Mouse (Mus musculus): Measurements from ENCODE around the gene Cryab.
A peak's percentile ranks its signal among the peaks of the same experiment; 100 is the strongest.

The Cryab gene

DNA sequence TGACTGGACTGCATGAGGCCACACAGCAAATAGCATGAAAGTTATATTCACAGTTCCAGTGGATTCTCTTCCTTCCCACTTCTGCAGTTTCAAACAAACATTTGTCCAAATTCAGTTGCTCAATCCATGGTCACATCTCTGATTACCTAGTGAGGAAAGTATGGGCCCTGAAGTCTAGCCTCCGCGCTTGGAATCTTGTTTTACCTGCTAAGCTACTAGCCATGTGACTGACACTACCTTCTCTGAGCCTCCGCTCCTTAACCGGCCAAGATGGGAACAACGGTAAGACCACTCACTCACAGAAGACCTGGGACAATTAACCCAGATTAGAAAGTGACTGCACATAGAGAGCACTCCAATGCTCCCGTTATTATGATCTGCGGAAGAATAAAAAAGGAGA is 5.3 kb upstream of the Cryab start:
- no peak for DNase-seq

DNA sequence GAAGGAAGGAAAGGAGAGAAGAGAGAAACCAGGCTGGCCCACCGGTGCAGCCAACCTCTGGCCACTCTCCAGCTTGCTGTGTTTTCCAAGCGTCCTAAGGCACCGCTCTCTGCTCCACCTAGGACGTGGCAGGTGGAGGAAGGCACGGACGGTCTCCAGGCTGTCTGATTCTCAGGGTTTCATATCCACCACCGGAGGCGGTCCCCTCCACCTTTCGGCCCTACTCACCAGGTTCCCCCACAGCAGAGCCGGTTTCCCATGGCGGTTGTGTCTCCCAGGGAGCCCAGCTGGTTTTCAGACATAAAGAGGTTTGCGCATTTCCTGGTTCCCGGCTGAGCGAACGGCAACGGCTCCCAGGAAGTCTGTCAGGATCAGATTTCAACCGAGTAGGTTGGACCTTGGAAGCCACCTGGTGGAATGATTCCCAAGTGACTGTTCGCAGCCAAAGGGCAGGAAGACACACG is 4.9 kb upstream of the Cryab start, which contains the start of gene 2310030G06Rik:
Gene 2310030G06Rik, minus strand, starts transcription at position 323 of the 464 bp plus-strand sequence.
- DNase-seq = no peak

DNA sequence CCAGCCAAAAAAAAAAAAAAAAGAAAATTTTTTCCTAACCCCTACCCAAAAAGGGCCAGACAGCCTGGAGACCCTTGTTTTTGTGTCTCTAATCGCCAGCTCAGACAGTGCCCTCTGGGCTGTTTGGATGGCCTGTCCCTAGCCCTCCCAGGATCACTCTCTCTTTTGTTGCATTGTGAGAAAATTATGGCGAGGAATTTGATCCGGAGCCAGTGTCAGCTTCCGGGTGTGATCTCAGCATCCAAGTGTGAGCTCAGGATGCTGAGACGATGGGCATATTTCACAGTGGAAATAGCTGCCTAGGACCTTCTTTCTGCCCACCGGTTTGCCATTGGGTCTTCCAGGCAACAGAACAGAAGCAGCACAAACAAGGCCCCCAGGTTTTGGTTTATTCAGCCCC is 419 bp upstream of the Cryab start:
- no peak for DNase-seq

DNA sequence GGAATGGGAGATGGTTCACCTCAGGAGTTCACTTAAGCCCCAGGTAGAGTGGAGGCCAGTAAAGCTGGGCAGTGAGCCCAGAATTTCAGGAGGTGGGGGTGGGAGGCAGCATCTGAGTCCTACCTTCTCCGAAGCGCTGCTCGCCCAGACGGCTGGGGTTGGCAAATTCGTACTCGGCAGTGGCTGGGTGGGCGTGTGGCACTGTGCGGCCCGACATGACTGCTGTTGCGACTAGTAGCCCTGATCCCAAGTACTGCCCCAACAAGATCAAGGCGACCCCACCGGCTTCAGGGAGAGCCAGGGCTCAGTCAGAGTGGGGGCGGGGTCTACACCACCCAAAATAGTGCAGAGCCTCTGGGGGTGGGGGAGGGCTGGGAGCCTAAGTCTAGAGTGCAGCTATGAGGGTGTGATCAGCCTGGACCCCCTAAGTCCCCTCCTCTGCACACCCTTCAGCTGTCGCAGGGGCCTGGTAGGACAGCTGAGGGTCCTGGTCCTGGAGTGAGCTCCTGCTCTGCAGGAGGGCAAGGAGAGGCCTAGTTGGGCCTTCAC is 1.0 kb downstream of the Cryab start, which contains the start of gene Hspb2:
Gene Hspb2, minus strand, starts transcription at position 301 of the 549 bp plus-strand sequence.
- DNase-seq = no peak

DNA sequence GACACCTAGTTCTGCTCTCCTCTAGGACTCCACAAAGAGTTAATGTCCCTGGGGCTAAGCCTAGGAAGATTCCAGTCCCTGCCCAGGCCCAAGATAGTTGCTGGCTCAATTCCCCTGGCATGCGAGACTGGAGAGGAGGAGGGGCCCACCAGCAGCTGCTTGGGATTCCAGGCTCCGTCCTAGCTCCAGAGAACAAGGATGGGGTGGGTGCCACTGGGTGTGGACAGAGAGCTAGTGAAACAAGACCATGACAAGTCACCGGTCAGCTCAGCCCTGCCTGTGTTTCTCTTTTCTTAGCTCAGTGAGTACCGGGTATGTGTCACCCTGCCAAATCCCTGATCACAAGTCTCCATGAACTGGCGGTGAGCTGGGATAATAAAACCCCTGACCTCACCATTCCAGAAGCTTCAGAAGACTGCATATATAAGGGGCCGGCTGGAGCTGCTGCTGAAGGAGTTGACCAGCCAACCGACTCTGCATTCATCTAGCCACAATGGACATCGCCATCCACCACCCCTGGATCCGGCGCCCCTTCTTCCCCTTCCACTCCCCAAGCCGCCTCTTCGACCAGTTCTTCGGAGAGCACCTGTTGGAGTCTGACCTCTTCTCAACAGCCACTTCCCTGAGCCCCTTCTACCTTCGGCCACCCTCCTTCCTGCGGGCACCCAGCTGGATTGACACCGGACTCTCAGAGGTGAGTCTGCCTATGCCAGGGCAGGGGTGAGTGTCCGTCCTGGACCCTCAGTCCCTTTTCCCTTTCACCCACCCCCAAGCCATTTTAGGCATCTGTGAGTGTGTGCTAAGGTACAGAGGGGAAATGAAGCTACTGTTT is 1.9 kb downstream of the Cryab start:
- no peak for DNase-seq

DNA sequence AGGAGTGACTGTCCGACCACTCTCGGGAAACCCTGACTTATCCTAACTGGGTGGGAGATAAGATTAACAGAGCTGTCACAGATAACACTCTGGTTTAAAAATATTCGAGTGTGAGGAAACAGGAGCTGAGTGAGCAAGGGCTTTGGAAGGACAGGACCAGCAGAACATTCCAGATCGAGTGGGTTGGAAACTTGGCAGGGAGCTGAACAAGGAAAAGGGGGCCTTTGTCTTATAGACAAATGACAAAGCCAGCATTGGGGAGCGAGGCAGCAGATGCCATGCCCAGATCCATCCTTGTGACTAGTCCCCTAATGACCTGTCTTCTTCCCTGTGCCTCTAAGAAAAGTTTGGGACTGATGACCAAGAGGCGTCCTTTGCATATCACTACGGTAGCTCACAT is 2.8 kb downstream of the Cryab start:
- DNase-seq = no peak

DNA sequence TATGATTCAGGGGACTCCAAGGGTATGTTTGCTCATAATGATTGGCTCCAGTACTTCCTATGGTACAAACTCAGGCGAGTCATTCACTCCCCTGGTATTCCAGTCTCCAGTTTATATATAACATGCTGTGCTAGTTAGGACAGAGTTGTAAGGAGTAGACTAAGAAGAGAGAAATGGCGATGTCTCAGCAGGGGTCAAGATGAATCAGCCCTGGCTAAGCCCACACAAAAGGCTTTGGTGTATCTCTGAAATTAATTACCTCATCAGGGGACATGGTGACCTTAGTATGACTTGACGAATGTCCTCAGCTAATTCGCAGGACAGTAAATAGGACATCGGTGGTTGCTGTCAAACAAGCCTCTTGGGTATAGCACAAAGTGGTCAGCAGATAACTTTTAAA is 5.6 kb downstream of the Cryab start:
- DNase-seq = no peak

DNA sequence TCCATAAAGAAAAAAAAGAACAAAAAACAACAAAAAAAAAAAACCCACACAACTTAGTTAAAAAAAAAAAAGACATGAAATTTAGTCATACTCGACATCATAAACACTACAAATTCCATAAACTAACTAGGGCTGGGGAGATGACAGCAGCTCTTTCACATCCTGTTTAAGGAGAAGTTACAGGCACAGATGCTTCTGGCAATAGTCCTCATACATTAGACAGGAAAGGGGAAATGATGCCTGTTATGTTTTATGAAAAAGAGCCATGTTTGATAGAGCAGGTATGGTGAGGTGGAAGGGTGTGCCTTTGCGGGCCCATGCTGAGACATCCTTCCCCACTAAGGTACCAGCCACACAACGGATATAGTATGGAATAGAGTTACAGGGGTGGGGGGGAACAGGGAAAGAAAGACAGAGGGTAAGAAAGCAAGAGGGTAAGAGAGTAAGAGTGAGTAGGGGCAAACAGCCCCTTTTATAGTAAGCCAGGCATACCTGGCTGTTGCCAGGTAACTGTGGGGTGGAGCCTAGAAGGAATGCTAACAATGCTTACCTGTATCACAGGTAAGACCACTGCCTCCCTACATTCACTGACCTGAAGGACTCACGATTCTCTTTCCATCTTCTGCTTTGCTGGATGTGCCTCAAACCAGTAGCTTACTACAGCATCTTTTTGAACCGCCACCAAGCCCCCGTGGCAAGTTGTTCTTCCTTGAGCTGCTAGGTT is 10.6 kb downstream of the Cryab start:
- DNase-seq = no peak

DNA sequence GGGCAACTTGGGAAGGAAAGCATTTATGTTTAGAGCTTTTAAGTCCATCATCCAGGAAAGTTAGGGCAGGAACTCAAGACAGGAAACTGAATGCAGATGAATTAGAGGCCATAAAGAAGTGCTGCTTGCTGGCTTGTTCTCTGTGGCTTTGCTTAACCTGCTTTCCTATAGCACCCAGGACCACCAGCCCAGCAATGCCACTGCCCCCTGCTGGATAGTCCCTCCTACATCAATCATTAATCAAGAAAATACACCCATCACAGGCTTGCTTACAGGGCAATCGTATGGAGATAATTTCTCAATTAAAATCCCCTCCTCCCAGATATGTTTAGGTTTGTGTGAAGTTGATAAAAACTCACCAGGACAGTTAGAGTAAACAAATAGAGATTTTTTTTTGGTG is 12.2 kb downstream of the Cryab start:
- peak; percentile 32 to 51 for DNase-seq

DNA sequence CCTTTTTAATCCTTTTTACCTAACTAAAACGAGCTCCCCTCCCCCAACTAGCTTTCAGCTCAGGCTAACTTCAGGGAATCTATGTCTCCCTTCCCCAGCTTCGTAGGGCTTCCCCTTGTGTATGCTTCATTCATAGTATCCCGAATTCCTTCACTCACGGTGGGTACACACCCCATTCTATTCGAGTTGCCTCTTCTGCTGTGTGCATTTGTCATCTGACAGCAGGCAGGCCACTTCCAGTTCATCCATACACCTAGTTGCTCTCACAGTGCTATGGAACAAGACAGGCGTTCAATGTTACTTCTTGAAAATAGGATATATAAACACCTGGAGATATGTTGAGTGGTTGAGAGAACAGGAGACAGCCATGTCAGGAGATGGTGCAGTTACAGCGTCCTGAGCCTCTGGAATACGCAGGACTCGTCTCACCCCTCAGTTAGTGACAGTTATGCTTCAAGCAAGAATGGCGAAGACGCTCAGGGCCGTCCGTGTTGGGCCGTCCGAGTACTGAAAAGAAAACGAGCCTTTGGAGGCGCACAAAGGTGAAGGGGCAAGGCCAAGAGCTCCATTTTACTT is 16.5 kb downstream of the Cryab start:
- no peak for DNase-seq

DNA sequence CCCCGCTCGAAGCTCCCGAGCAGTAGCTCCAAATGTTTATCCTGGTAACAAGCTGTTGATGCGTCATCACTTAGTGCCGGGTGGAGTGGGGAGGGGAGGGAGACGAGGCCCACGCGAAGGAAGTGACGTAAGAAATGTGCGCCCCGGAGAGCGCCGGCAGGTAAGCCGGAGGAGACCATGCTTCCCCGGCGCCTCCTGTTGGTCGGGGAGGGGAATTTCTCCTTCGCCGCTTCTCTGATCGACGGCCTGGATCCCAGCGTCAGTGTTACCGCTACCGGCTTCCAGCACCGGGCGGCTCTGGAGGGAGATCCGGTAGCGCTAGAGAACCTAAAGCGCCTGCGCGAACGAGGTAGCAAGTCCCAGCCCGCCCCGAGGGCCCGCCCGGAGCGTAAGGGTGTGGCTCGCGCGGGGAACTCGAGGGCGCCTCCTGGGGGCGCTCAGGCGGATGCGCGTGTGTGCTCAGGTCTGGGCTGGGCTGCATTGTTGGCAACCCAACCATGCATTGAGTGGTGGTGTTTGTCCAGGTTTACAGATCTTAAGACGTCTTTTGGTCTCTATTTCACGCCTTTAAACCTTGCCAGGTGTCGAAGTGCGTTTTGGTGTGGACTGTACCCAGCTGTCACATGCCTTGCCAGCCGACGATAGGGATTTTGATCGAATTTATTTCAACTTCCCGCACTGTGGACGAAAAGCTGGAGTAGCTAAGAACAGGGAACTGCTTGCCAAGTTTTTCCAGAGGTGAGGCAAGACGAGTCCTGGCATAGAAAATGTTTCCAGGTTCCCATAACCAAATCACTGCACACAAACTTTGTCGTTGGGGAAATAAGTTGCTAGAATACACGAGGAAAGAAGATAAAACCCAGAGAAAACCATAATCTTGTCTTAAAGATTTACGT is 17.2 kb downstream of the Cryab start, which contains the start of gene Fdxacb1:
Gene Fdxacb1, plus strand, starts transcription at position 130 of the 896 bp plus-strand sequence.
- peak; percentile 98 for DNase-seq

DNA sequence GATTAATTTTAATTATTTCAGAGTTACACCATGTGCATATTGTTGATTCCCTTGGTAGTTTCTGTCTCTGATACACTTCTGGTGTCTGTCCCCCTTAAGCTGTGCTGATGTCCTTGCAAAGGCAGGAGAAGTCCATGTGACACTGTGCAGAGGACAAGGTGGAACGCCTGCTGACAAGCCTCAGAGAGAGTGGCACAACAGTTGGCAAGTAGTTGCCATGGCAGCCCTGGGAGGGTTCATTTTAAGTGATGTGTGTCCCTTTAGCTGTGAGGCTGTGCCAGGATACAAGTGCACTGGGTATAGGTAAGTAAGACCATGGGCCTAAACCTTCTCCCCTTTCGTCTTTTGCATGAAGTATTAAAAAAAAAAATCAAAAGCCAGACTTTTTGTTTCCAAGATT is 18.9 kb downstream of the Cryab start:
- no peak for DNase-seq

DNA sequence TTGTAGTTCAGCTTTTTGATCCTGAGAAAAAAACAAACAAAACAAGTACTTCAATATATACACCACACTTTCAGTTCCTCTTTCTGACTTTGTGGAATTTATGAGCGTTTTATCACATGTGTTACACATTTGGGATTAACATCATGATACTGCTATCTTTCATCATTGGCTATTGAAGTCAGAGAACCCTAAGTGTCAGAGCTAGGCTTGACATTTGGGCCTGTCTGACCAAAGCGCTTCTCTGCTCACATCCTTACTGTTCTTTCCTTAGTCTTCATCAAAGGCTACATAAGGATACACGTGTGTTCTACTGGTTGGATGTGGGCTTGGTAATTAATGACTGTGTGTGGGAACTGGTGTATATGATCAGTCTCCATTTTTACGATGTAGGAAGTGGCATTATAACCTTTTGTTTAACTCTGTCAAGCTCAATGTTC is 22.9 kb downstream of the Cryab start:
- DNase-seq = peak; percentile 50 to 55

DNA sequence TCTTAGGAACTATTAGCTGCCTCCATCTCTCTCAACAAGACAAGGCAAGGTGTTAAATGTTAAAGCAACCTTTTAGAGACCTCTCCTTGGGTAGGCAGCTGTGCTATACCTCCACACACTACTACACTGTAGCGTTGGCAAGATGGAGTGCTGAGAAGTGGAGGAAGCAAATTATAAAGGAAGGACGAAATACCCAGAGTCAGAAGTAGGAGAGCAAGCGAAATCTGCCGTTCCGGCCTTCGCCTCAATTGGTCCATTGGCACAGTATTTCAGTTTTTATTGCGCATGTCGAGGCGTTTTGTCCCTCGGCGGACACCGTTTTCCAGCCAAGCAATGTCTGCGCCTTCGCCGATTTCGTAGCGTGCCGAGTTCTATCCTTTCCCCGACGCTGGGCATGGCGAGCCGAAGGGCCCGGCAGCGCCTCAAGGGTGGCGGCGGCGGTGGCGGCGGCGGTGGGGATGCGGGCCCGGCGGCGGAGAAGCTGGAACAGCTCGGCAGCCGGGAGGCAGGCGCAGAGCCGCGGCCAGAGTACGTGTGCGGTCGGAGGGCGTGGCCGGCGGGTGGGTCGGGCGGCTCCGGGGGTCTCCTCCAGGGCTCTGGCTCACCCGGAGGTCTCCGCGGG is 24.0 kb downstream of the Cryab start, which contains the start of the genes Alg9 and 1110032A03Rik:
Gene Alg9, plus strand, starts transcription at position 29 of the 622 bp plus-strand sequence.
Gene 1110032A03Rik, minus strand, starts transcription at position 530 of the 622 bp plus-strand sequence.
- peak; percentile 80 to 81 for DNase-seq

DNA sequence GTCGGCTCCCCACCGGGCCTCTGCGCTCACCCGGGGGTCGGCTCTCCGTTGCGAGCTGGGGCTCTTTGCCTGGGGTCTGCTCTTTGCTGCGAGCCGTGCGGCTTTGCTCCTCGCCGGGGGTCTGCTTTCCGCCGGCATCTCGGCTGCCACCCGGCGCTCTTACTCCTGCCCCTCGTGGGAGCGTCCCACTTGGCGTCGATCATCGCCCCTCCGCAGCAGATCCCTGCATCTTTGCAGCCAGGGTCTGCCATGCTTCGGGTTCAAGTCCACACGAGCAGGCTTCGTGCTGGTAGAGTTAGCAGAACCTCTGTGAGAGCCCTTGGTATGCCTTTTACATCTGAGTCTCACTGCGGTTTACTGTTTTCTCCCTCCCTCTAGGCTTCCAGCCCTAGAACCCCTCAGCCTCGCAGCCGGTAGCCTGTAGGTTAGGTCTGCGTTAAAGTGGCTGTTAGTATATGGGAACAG is 24.6 kb downstream of the Cryab start:
- peak in 1 of 2 experiments; percentile 32 for DNase-seq

DNA sequence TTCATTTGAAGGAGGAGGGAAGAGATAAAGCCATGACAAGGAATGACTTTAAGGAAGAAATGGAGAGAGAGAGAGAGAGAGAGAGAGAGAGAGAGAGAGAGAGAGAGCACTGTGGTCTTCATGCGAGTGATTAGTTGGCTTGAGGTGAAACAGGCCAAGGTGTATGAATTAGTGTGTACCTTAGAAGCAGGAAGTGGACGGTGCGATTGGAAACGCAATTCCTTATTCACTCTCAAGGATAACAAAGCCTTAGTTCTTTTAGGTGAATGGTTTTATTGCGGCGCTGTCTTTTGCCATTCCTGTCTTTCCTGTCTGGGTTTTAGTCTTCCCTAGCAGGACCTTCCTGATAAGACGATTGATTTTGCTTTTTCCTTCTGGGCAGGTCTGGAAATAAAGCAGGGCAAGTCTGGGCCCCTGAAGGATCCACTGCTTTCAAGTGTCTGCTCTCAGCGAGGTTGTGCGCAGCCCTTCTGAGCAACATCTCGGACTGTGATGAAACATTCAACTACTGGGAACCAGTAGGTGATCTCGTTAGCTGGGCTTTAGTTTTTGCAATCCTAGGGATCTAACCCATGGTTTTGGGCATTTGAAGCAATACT is 25.1 kb downstream of the Cryab start:
- DNase-seq = no peak

DNA sequence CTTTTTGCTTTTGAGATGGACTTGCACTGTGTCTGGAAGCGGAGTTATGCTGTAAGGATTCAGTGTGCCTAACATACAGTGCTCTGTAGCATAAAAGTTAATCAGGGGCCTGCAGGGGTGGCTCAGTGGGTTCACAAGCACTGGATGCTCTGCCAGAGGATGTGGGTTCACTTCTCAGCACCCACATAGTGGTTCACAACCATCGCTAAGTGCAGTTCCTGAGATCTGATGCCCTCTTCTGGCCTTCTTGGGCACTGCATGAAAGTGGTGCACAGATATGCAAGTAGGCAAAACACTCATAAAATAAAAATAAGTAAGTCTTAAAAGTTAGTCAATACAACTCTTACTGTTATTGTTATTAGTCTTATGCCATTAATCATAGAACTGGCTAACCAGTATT is 31.0 kb downstream of the Cryab start:
- peak; percentile 69 to 73 for DNase-seq

DNA sequence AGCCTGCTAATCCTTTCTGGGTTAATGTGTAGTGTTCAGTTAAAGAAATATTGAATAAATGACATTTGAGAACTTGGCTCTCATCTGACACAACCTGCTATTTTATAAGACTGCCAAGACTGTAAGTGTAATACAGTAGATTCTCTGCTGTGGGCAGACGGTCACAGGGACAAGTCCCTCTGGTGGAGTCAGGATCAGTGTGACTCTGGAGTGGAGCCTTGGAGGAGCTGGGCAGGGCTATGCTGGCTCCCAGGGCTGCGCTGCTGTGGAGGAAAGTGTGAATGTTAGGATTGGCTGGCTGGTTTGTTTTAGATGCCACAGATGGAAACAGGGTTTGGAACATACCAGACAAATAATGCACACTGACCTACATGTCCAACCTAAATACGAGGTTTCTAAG is 44.1 kb downstream of the Cryab start:
- no peak for DNase-seq

DNA sequence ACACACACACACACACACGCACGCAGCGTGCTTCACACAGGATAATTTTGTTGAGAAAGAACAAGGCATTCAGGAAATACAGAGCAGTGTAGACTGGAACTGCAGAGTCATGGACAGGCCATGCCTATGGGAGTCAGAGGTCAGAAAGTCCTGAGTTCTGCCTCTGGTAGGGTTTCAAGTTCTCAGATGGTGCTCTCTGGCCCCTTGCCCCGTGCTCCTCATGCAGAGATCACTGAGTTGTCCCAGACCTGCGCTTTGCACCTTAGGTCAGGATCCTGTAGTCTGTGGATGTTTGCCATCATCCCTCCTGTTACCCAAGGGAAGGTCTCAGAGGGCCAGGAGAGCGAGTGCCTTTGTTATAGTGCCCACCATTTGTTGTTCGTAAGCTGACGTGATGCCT is 45.7 kb downstream of the Cryab start:
- DNase-seq = no peak

DNA sequence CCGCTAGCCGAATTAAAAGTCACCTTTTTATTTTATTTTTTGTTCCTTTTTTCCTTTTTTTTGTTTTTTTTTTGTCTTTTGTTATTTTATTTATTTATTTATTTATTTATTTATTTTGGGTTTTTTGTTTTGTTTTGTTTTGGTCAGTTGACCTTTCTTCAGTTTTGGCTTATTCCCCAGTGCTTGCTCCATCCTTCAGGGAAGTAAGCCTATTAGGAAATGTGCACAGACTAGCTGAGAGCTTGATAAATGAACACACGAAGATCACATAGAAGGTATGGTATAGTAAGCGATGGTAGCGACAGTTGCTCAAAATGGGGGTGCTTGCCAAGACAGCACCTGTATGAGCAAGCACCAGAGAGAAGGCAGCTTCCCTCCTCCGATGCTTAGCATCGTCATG is 46.5 kb downstream of the Cryab start:
- DNase-seq = no peak

DNA sequence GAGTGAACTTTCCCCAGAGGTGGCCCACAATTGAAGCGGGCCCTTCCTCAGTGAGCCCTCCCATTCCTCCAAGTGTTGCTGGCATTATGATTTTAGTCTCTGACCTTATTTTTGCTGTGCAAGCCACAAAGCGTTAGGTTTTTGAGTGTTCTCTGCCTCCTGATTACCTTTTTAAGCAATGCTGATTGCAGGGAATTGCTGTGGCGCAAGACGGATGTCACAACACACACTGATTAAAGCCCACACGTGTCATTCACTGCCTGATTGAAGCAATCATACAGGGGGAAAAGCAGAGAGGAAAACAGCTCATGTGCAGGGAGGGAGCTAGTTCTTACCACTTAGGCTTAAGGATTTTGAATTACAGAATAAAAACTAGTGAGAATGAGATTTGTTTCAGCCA is 47.2 kb downstream of the Cryab start:
- no peak for DNase-seq

Measured in B cell, adult 2 months (primary cell).